Mouse (Mus musculus) embryonic facial prominence, embryonic 13.5 days (tissue): ENCODE results near the gene Serinc3. TPM values are rescaled to one million over a fixed set of nuclear protein-coding genes. Genes with fewer than 3 reads are reported as not detected.
A peak's percentile ranks its signal among the peaks of the same experiment; 100 is the strongest.

Experiments used
- ATAC-seq: fragments of 200-750 bp; cut with Nextera tagmentation; 2 replicates; pipeline ENCODE4 v1.8.0; 2017; ENCODE audit warnings: low read depth; ENCODE audit not compliant: insufficient number of reproducible peaks, insufficient read depth, low FRiP score, low TSS enrichment
- H3K27ac ChIP-seq: fragments of 300-500 bp; sonication (generic); 2 replicates; pipeline ENCODE4 v1.5.1; 2015; ENCODE audit warnings: moderate library complexity, mild to moderate bottlenecking, inconsistent platforms
- H3K27me3 ChIP-seq: fragments of 300-500 bp; sonication (generic); 2 replicates; pipeline ENCODE4 v1.6.1; 2015; ENCODE audit warnings: mild to moderate bottlenecking, inconsistent platforms
- H3K36me3 ChIP-seq: fragments of 300-500 bp; sonication (generic); 2 replicates; pipeline ENCODE4 v1.6.1; 2015; ENCODE audit warnings: mild to moderate bottlenecking, inconsistent platforms
- H3K4me1 ChIP-seq: fragments of 300-500 bp; sonication (generic); 2 replicates; pipeline ENCODE4 v1.6.1; 2015; ENCODE audit warnings: inconsistent platforms
- H3K4me2 ChIP-seq: fragments of 300-500 bp; sonication (generic); 2 replicates; pipeline ENCODE4 v1.6.1; 2015; ENCODE audit warnings: moderate library complexity, mild to moderate bottlenecking, inconsistent platforms
- H3K4me3 ChIP-seq: fragments of 300-500 bp; sonication (generic); 2 replicates; pipeline ENCODE4 v1.5.1; 2015; ENCODE audit warnings: mild to moderate bottlenecking, inconsistent platforms
- H3K9ac ChIP-seq: fragments of 300-500 bp; sonication (generic); 2 replicates; pipeline ENCODE4 v1.6.1; 2015; ENCODE audit warnings: mild to moderate bottlenecking, inconsistent platforms
- H3K9me3 ChIP-seq: fragments of 300-500 bp; sonication (generic); 2 replicates; pipeline ENCODE4 v1.6.1; 2016; ENCODE audit warnings: inconsistent platforms
- WGBS: fragments of 180-500 bp; shearing (Covaris S2); methylation state at CpG from one replicate; pipeline ENCODE4 v1.1.7; 2015; ENCODE audit warnings: mixed read lengths; 5-methylcytosine and 5-hydroxymethylcytosine counted together
- polyA plus RNA-seq: library from polyadenylated mRNA; unstranded; fragments of >200 nt; fragmentation: Nextera tagmentation; extraction: Ambion mirVana; gene quantifications from 2 replicates; pipeline ENCODE4 v1.2.1, GENCODE M21; 2015

The Serinc3 gene
- polyA plus RNA-seq, 1 experiment from 2014 or later, result 26.4 TPM

DNA sequence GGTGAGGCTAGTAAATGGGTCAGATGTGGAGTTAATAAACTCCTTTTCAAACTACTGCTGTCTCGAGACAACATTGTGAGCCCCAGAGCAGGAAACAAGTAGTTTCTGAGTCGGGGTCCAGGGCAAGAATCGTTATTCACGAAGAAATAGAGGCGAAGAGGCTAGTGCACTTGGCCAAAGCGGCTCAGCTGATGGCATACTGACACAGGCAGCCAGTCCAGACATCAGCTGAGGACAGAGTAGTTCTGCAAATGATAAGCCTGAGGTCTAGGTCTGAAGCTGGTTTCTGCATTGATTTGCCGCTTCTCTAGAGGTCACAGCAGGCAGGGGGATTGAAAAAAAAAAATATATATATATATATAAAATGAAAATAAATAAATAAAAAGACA lies 43.2 kb downstream of the Serinc3 start:
- Histone ChIP-seq H3K36me3 (no peaks in the 10 kb centered on the region), H3K27me3 (no peaks in the 10 kb centered on the region), H3K27ac (no peak overlapping the region), H3K4me2 (peak overlapping the region; percentile 97), H3K9me3 (no peaks in the 10 kb centered on the region), H3K9ac (peak overlapping the region; percentile 95), H3K4me3 (peak overlapping the region; percentile 95), H3K4me1 (peaks cover 13% of the 10 kb centered on the region)
- 77% methylated on average over 7 of the region's 7 CpGs for WGBS
- ATAC-seq, result no peak

DNA sequence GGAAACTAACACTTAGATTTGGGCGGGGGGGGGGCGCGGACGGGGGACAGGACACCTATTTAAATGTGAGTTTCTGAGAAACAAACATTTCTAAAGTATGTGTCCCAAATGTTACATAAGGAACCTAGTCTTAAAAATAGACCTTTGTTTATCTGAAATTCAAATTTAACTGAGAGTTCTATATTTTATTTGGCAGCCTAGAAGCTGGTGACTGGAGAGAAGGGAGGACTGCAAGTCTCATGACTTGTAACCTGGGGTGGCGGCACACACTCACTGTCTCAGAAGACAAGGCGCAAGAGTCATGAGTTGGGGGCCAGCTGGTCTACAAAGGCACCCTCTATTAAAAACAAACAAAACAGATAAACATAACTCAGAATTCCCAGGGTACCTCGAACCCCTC lies 43.9 kb downstream of the Serinc3 start:
- no peak overlapping the region for H3K4me3 ChIP-seq
- H3K4me2 ChIP-seq, result no peak overlapping the region
- no peaks in the 10 kb centered on the region for H3K36me3 ChIP-seq
- 89% methylated on average over 7 of the region's 7 CpGs for WGBS
- H3K9me3 ChIP-seq, result no peaks in the 10 kb centered on the region
- no peaks in the 10 kb centered on the region for H3K27me3 ChIP-seq
- H3K4me1 ChIP-seq, result peaks cover 16% of the 10 kb centered on the region
- no peak overlapping the region for H3K27ac ChIP-seq
- no peak overlapping the region for H3K9ac ChIP-seq
- no peak for ATAC-seq

DNA sequence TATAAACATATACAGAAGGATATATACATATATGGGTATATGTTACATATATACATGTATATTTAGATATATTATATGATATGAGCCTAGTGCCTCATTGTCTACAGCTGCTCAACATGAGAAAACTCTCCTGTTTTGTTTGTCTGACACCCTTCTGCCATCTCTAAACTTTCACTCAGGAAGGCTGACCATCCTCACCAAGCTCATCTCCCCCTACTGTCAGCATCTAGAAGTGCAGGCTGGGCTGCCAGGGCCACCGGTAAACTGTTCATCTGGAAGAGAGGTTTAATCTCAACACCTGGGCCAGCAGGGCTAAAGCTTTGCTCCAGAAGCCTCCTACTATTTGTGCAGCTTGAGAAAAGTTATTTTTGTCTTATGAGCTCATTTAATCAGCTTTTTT lies 45.7 kb downstream of the Serinc3 start:
- 2% methylated on average over 1 of the region's 1 CpGs for WGBS
- H3K9me3 ChIP-seq, result no peaks in the 10 kb centered on the region
- H3K27me3 ChIP-seq, result no peaks in the 10 kb centered on the region
- peaks cover 20% of the 10 kb centered on the region for H3K4me1 ChIP-seq
- no peak for ATAC-seq
- no peak overlapping the region for H3K4me3 ChIP-seq
- H3K4me2 ChIP-seq, result no peak overlapping the region
- no peak overlapping the region for H3K9ac ChIP-seq
- H3K27ac ChIP-seq, result no peak overlapping the region
- no peaks in the 10 kb centered on the region for H3K36me3 ChIP-seq

DNA sequence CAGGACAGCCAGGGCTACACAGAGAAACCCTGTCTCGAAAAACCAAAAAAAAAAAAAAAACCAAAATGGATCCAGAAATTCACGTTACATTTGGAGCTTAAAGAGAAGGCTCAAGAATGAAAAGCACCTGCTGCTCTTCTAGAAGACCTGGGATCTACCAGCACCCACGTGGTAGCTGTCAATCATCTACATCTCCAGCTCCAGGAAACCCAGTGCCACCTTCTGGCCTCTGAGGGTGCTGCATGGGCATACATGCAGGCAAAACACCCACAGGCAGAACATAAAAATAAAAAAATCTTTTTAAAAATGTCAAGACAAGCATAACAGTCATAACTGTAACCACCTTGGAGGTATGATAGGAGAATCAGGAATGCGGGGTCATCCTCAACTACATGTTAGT lies 47.3 kb downstream of the Serinc3 start:
- no peak for ATAC-seq
- no peak overlapping the region for H3K4me3 ChIP-seq
- H3K27me3 ChIP-seq, result no peaks in the 10 kb centered on the region
- 53% methylated on average over 4 of the region's 4 CpGs for WGBS
- peaks cover 13% of the 10 kb centered on the region for H3K4me1 ChIP-seq
- no peak overlapping the region for H3K9ac ChIP-seq
- H3K36me3 ChIP-seq, result no peaks in the 10 kb centered on the region
- no peak overlapping the region for H3K4me2 ChIP-seq
- H3K9me3 ChIP-seq, result no peaks in the 10 kb centered on the region
- H3K27ac ChIP-seq, result no peak overlapping the region

DNA sequence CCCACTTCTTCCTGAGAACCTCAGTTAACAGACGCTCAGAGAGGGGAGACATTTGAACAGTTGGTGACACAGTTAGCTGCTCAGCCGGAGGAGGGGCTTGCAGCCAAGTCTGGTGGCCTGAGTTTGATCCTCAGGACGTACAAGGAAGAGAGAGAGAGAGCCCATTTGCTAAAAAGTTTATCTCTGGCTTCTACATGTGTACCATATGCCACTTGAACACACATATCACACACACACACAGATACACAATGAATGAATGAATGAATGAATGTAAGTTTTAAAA lies 48.1 kb downstream of the Serinc3 start:
- H3K4me2 ChIP-seq, result no peak overlapping the region
- no peak overlapping the region for H3K4me3 ChIP-seq
- 71% methylated on average over 3 of the region's 3 CpGs for WGBS
- ATAC-seq, result no peak
- no peaks in the 10 kb centered on the region for H3K36me3 ChIP-seq
- no peak overlapping the region for H3K27ac ChIP-seq
- peaks cover 11% of the 10 kb centered on the region for H3K4me1 ChIP-seq
- no peaks in the 10 kb centered on the region for H3K9me3 ChIP-seq
- no peak overlapping the region for H3K9ac ChIP-seq
- H3K27me3 ChIP-seq, result no peaks in the 10 kb centered on the region

DNA sequence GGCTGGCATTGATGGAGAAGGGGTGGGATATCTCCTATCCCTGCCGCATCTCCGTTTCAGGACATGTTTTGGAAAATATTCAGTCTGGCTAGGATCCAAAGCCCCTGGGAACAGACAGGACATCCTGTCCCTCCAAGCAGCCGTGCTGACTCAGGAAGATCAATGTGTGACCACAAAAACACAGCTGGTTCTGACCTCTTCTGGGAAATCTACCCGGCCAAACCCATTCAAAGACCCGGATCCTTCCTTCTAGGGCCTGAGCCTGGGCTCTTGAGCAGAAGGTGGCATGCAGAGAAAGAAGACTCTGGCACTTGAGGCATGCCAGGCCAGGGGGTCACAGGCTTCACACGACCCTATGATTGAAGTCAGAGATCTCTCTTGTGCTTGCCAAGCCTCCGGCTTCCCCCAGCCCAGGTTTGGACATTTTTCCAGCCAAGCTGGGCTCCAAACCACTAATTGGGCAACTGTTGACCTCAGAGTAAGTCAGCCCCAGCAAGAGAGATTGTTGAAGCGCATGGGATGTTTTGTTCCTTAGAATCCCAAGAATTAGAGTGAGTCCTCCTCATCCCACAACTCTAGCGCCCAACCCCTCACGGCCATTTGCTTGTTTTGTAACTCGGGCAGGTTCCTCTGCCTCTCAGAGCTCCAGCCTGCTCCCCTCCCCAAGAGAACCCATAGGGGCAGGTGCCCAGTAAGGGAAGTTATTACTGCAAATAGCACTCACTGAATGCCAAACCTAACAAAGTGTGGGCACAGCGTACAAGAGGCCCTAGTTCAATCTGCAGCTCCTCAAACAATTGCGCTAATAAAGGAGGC lies 48.7 kb downstream of the Serinc3 start:
- no peaks in the 10 kb centered on the region for H3K36me3 ChIP-seq
- WGBS, result 73% methylated on average over 13 of the region's 13 CpGs
- no peak overlapping the region for H3K4me3 ChIP-seq
- H3K27me3 ChIP-seq, result no peaks in the 10 kb centered on the region
- H3K4me1 ChIP-seq, result peaks cover 7% of the 10 kb centered on the region; the same call in 1 of the 2 replicates
- H3K4me2 ChIP-seq, result no peak overlapping the region
- H3K27ac ChIP-seq, result no peak overlapping the region
- no peaks in the 10 kb centered on the region for H3K9me3 ChIP-seq
- ATAC-seq, result no peak
- no peak overlapping the region for H3K9ac ChIP-seq

DNA sequence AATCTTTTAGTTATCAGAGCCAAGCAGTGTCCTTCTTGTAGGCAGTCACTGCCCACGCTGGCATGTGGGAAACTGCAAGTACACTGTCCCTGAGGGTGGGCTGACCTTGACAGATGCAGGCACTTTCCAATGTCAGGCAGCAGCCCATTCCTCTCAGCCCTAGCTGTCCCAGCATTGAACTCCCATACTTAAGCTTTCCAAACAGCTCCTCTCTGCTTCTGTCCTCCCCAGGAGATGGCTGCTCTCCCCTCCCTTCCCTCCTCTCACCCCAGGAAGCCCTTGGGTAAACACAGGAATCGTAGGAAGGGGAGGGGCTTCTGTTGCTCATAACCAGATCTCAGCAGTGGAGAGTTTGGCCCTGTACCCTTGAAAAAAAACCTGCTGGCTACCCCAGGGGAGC lies 49.8 kb downstream of the Serinc3 start:
- Histone ChIP-seq H3K4me3 (no peak overlapping the region), H3K9me3 (no peaks in the 10 kb centered on the region), H3K4me1 (peaks cover 14% of the 10 kb centered on the region; the same call in 1 of the 2 replicates), H3K9ac (no peak overlapping the region), H3K4me2 (no peak overlapping the region), H3K27me3 (no peaks in the 10 kb centered on the region), H3K27ac (no peak overlapping the region), H3K36me3 (no peaks in the 10 kb centered on the region)
- 21% methylated on average over 2 of the region's 2 CpGs for WGBS
- ATAC-seq, result no peak

DNA sequence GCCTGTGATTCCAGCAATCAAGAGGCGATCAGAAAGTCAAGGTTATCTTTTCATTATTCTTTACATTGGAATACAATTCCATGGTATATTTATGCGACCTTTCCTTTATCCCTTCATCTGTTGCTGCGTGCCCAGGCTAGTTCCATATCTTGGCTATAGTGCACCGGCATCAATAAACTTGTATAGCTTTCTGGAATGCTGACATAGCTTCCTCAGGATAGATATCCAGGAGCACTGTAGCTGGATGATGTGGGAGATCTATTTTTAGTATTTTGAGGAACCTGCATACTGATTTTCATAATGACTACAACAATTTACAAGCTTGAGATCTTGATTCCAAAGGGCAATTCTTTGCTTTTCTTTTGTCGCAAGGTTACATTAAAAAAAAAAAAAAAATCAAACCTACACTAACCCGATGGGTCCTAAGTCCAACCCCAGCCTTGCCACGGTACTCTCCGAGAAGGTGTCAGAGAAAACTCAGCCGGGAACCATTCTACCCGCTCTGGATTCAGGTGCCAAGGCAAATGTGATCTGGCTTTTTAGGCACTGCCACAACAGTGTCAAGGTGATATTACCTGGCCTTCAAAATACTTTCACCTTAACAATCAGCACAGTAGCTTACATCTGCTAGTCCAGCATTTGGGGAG lies 51.2 kb downstream of the Serinc3 start:
- H3K4me3 ChIP-seq, result no peak overlapping the region
- ATAC-seq, result no peak
- H3K4me2 ChIP-seq, result no peak overlapping the region
- WGBS, result 88% methylated on average over 10 of the region's 10 CpGs
- H3K36me3 ChIP-seq, result no peaks in the 10 kb centered on the region
- no peaks in the 10 kb centered on the region for H3K9me3 ChIP-seq
- H3K9ac ChIP-seq, result no peak overlapping the region
- H3K27me3 ChIP-seq, result no peaks in the 10 kb centered on the region
- H3K27ac ChIP-seq, result no peak overlapping the region
- peaks cover 14% of the 10 kb centered on the region; the same call in 1 of the 2 replicates for H3K4me1 ChIP-seq

DNA sequence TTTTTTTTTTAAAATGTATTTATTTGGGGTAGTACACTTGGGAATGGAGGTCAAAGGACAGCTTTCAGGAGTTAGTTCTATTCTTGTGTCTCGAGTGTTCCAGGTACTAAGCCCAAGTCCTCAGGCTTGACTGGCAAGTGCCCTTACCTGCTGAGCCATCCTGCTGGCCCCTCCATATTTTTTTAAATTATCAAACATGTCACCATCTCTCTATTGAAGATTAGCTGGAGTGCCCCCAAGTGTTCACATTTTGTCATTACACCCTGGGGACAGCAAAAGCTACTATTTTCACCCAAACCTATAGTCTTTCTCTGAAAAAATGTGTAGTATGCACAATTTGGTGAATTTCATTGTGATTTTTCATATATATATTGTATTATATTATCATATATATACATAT lies 52.8 kb downstream of the Serinc3 start:
- no peak for ATAC-seq
- H3K9ac ChIP-seq, result no peak overlapping the region
- no peak overlapping the region for H3K4me3 ChIP-seq
- 66% methylated on average over 1 of the region's 1 CpGs for WGBS
- H3K27ac ChIP-seq, result no peak overlapping the region
- H3K36me3 ChIP-seq, result no peaks in the 10 kb centered on the region
- H3K4me2 ChIP-seq, result no peak overlapping the region
- peaks cover 14% of the 10 kb centered on the region; the same call in 1 of the 2 replicates for H3K4me1 ChIP-seq
- H3K9me3 ChIP-seq, result no peaks in the 10 kb centered on the region
- H3K27me3 ChIP-seq, result no peaks in the 10 kb centered on the region

DNA sequence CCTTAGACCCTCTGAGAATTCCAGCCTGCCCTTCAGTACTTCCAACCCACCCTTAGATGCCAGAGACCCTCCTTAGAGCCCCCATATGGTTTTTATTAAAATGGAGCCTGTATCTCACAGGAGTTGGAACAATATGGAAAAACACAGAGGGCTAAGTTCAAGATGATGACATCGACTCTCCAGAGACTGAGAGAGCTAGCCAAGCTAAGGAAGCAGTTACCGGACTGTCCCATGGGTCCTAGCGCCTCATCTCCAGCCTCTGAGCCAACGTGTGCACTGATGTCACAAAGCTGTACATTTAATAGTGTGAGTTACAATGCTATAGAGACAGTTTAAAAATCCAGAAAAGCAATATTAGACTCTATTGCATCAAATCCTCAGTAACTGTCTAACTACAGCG lies 53.9 kb downstream of the Serinc3 start:
- H3K36me3 ChIP-seq, result no peaks in the 10 kb centered on the region
- no peak overlapping the region for H3K9ac ChIP-seq
- no peaks in the 10 kb centered on the region for H3K27me3 ChIP-seq
- H3K4me3 ChIP-seq, result no peak overlapping the region
- no peak overlapping the region for H3K27ac ChIP-seq
- H3K4me2 ChIP-seq, result no peak overlapping the region
- peaks cover 11% of the 10 kb centered on the region; the same call in 1 of the 2 replicates for H3K4me1 ChIP-seq
- no peaks in the 10 kb centered on the region for H3K9me3 ChIP-seq
- 46% methylated on average over 5 of the region's 5 CpGs for WGBS
- ATAC-seq, result no peak

DNA sequence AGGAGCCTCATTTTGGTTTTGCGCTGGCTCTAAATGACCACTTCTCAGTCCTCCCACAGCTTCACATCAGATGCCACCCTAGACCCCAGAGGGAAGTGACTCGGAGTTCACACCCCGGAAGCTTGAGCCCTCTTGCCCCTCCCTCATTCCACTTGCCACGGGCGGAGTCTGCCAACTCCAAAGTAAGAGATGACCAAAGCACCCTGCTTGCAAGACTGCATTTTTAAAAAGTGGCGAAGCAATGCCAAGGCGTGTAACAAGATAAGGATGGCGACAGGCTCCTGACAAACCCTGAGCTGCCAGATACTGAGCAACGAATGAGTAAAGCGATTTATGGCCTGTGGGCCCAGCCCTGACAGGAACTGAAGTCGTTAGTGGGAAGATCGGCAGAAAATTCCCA lies 54.7 kb downstream of the Serinc3 start:
- ATAC-seq, result no peak
- H3K4me2 ChIP-seq, result no peak overlapping the region
- 65% methylated on average over 12 of the region's 12 CpGs for WGBS

DNA sequence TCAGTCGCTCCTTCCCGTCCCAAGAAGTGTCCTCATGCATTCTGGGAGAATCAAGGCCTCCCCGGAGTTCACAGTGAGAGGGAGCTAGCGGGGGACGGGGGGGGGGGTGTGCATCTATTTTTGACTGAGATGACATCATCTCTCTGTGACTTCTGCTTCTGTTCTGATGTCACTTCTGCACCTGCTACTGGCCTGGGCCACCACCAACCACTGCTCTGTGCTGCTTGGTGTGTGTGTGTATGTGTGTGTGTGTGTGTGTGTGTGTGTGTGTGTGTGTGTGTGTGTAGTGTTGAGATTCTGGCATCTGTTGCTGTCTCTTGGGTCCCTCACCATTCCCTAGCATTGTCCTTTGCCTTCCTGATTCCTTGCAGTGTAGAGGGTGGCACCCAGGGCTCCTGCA lies 57.4 kb downstream of the Serinc3 start:
- Histone ChIP-seq H3K9me3 (no peaks in the 10 kb centered on the region), H3K27me3 (no peaks in the 10 kb centered on the region), H3K4me1 (0 out of 2 replicates have a peak, but pooled peaks cover 8% of the 10 kb centered on the region), H3K4me2 (no peak overlapping the region), H3K36me3 (no peaks in the 10 kb centered on the region), H3K4me3 (no peak overlapping the region), H3K27ac (no peak overlapping the region), H3K9ac (no peak overlapping the region)
- 86% methylated on average over 5 of the region's 5 CpGs for WGBS
- no peak for ATAC-seq

More for the DNA sequence above, 54.7 kb downstream of the Serinc3 start:
- H3K4me1 ChIP-seq, result peaks cover 11% of the 10 kb centered on the region; the same call in 1 of the 2 replicates
- no peaks in the 10 kb centered on the region for H3K9me3 ChIP-seq
- H3K9ac ChIP-seq, result no peak overlapping the region
- H3K4me3 ChIP-seq, result no peak overlapping the region
- no peak overlapping the region for H3K27ac ChIP-seq
- H3K36me3 ChIP-seq, result no peaks in the 10 kb centered on the region
- no peaks in the 10 kb centered on the region for H3K27me3 ChIP-seq
